Mouse (Mus musculus) hindbrain, postnatal 0 days (tissue): ENCODE data around the gene Gm10401. TPM values are rescaled to one million over a fixed set of nuclear protein-coding genes. Genes with fewer than 3 reads are reported as not detected.

ENCODE experiments used
- ATAC-seq: fragments of 200-750 bp; cut with Nextera tagmentation; 2 replicates; pipeline ENCODE4 v1.8.0; 2017; ENCODE audit warnings: mild to moderate bottlenecking, moderate TSS enrichment, moderate library complexity
- DNase-seq: peaks from one replicate; pipeline ENCODE4 v3.0.0-alpha.2; 2015; ENCODE audit warnings: low spot score
- H3K27ac ChIP-seq: fragments of 300-500 bp; sonication (generic); 2 replicates; pipeline ENCODE4 v1.5.1; 2014; ENCODE audit warnings: mild to moderate bottlenecking
- H3K27me3 ChIP-seq: fragments of 300-500 bp; sonication (generic); 2 replicates; pipeline ENCODE4 v1.6.1; 2014; ENCODE audit warnings: low read length, mixed read lengths; ENCODE audit not compliant: insufficient read depth
- H3K36me3 ChIP-seq: fragments of 300-500 bp; sonication (generic); 2 replicates; pipeline ENCODE4 v1.6.1; 2014; ENCODE audit warnings: low read length, mixed read lengths; ENCODE audit not compliant: insufficient read depth
- H3K4me1 ChIP-seq: fragments of 300-500 bp; sonication (generic); 2 replicates; pipeline ENCODE4 v1.6.1; 2014; ENCODE audit warnings: antibody characterized with exemption, low read length, mixed read lengths; ENCODE audit not compliant: insufficient read depth
- H3K4me2 ChIP-seq: fragments of 300-500 bp; sonication (generic); 2 replicates; pipeline ENCODE4 v1.6.1; 2014; ENCODE audit warnings: low read depth, mild to moderate bottlenecking, low read length, moderate library complexity, mixed read lengths
- H3K4me3 ChIP-seq: fragments of 300-500 bp; sonication (generic); 2 replicates; pipeline ENCODE4 v1.5.1; 2014; ENCODE audit warnings: low read length
- H3K9ac ChIP-seq: fragments of 300-500 bp; sonication (generic); replicated peaks from 2 replicates; pipeline ENCODE4 v1.6.1; 2014; ENCODE audit warnings: mild to moderate bottlenecking, low read length, moderate library complexity, mixed read lengths
- H3K9me3 ChIP-seq: fragments of 300-500 bp; sonication (generic); 2 replicates; pipeline ENCODE4 v1.6.1; 2016; ENCODE audit warnings: low read length, mixed read lengths
- CTCF ChIP-seq: IDR thresholded peaks from 2 replicates; pipeline ENCODE4 v1.5.1; 2016; ENCODE audit warnings: antibody characterized with exemption, control low read depth, low read depth
- WGBS: fragments of 180-500 bp; shearing (Covaris S2); extraction: QIAGEN DNeasy Blood & Tissue Kit; methylation state at CpG from one replicate; pipeline ENCODE4 v1.1.7; 2014; 5-methylcytosine and 5-hydroxymethylcytosine counted together
- polyA plus RNA-seq: library from polyadenylated mRNA; unstranded; fragments of >200 nt; fragmentation: Nextera tagmentation; extraction: Ambion mirVana; gene quantifications from 2 replicates; pipeline ENCODE4 v1.2.1, GENCODE M21; 2015
- total RNA-seq: library from RNA; depleted of rRNA; stranded (reverse); fragments of >200 nt; gene quantifications from 2 replicates; pipeline ENCODE4 v1.2.3, GENCODE M21; 2014; rRNA removed

Gene Gm10401
- total and polyA plus RNA-seq, 2 experiments from 2014 or later: 38.5 TPM; not detected in 1

GRCm38 (mm10) chr5:115053791-115054396 is 44.2 kb downstream of the Gm10401 start:
- no peaks in the 10 kb centered on the region for H3K27me3 ChIP-seq
- DNase-seq (no peak), ATAC-seq (no peak)
- H3K9ac ChIP-seq: no peak overlapping the region
- no peaks in the 10 kb centered on the region for H3K9me3 ChIP-seq
- H3K4me1 ChIP-seq: no peaks in the 10 kb centered on the region
- H3K36me3 ChIP-seq: no peaks in the 10 kb centered on the region
- no peak overlapping the region for H3K4me3 ChIP-seq
- H3K4me2 ChIP-seq: no peak overlapping the region
- TF ChIP-seq CTCF: no peak
- WGBS: 91% methylated on average over 22 of the region's 22 CpGs
- no peak overlapping the region for H3K27ac ChIP-seq

GRCm38 (mm10) chr5:115052546-115052945 is 45.5 kb downstream of the Gm10401 start:
- no peak overlapping the region for H3K9ac ChIP-seq
- H3K36me3 ChIP-seq: no peaks in the 10 kb centered on the region
- no peaks in the 10 kb centered on the region for H3K27me3 ChIP-seq
- no peak overlapping the region for H3K27ac ChIP-seq
- no peaks in the 10 kb centered on the region for H3K4me1 ChIP-seq
- no peak overlapping the region for H3K4me2 ChIP-seq
- 77% methylated on average over 8 of the region's 8 CpGs for WGBS
- H3K9me3 ChIP-seq: no peaks in the 10 kb centered on the region
- no peak for ATAC-seq
- no peak for TF ChIP-seq CTCF
- H3K4me3 ChIP-seq: no peak overlapping the region
- no peak for DNase-seq

- Histone ChIP-seq H3K9ac (no peak overlapping the region), H3K36me3 (no peaks in the 10 kb centered on the region), H3K27ac (no peak overlapping the region), H3K4me3 (no peak overlapping the region), H3K27me3 (no peaks in the 10 kb centered on the region), H3K4me2 (no peak overlapping the region), H3K4me1 (no peaks in the 10 kb centered on the region), H3K9me3 (no peaks in the 10 kb centered on the region)
- WGBS: 89% methylated on average over 6 of the region's 6 CpGs
- DNase-seq (no peak), ATAC-seq (no peak)
- TF ChIP-seq CTCF: no peak
Measured at GRCm38 (mm10) chr5:115050776-115051175, 47.3 kb downstream of the Gm10401 start.

GRCm38 (mm10) chr5:115049692-115050091 is 48.4 kb downstream of the Gm10401 start:
- no peak overlapping the region for H3K4me3 ChIP-seq
- no peak for TF ChIP-seq CTCF
- ATAC-seq (no peak), DNase-seq (no peak)
- WGBS: 89% methylated on average over 6 of the region's 6 CpGs
- no peaks in the 10 kb centered on the region for H3K27me3 ChIP-seq
- H3K9ac ChIP-seq: no peak overlapping the region
- no peak overlapping the region for H3K4me2 ChIP-seq
- no peaks in the 10 kb centered on the region for H3K9me3 ChIP-seq
- H3K36me3 ChIP-seq: no peaks in the 10 kb centered on the region
- no peak overlapping the region for H3K27ac ChIP-seq
- H3K4me1 ChIP-seq: no peaks in the 10 kb centered on the region

Other genes starting within 250 kb of the Gm10401 start
- not detected in 2 replicates for gene 4930519G04Rik, start 244.6 kb downstream of the Gm10401 start, total RNA-seq
- not detected in 2 replicates for gene 4930519G04Rik, start 244.6 kb downstream of the Gm10401 start, polyA plus RNA-seq
- gene Gm9936, start 239.6 kb downstream of the Gm10401 start, total RNA-seq: 3.5 and 3.9 TPM in 2 replicates
- gene Gm9936, start 239.6 kb downstream of the Gm10401 start, polyA plus RNA-seq: 2.4 and 2.8 TPM in 2 replicates
- 6.3 and 6.9 TPM in 2 replicates for gene Oasl2, start 201.4 kb downstream of the Gm10401 start, total RNA-seq
- 4.7 and 6.1 TPM in 2 replicates for gene Oasl2, start 201.4 kb downstream of the Gm10401 start, polyA plus RNA-seq
- 0.63 and 1.0 TPM in 2 replicates for gene Oasl1, start 175.1 kb downstream of the Gm10401 start, total RNA-seq
- 0.25 and 0.32 TPM in 2 replicates for gene Oasl1, start 175.1 kb downstream of the Gm10401 start, polyA plus RNA-seq
- gene 2210016L21Rik, start 156.1 kb downstream of the Gm10401 start, total RNA-seq: 51.5 and 53.0 TPM in 2 replicates
- 178 and 204 TPM in 2 replicates for gene 2210016L21Rik, start 156.1 kb downstream of the Gm10401 start, polyA plus RNA-seq
- not detected in 2 replicates for gene Hnf1a, start 127.2 kb downstream of the Gm10401 start, total RNA-seq
- 0.05 TPM in 2 replicates for gene Hnf1a, start 127.2 kb downstream of the Gm10401 start, polyA plus RNA-seq
- 136 and 147 TPM in 2 replicates for gene Sppl3, start 87.2 kb downstream of the Gm10401 start, total RNA-seq
- gene Sppl3, start 87.2 kb downstream of the Gm10401 start, polyA plus RNA-seq: 30.1 and 31.1 TPM in 2 replicates
- gene Acads, start 21.1 kb upstream of the Gm10401 start, total RNA-seq: 30.3 and 32.5 TPM in 2 replicates
- gene Acads, start 21.1 kb upstream of the Gm10401 start, polyA plus RNA-seq: 22.1 and 25.3 TPM in 2 replicates
- gene Unc119b, start 36.7 kb upstream of the Gm10401 start, total RNA-seq: 27.0 and 32.1 TPM in 2 replicates
- gene Unc119b, start 36.7 kb upstream of the Gm10401 start, polyA plus RNA-seq: 22.5 and 23.4 TPM in 2 replicates
- 65.5 and 80.9 TPM in 2 replicates for gene Mlec, start 59.9 kb upstream of the Gm10401 start, total RNA-seq
- 15.5 and 20.6 TPM in 2 replicates for gene Mlec, start 59.9 kb upstream of the Gm10401 start, polyA plus RNA-seq
- gene Cabp1, start 96.1 kb upstream of the Gm10401 start, total RNA-seq: 21.4 and 34.6 TPM in 2 replicates
- gene Cabp1, start 96.1 kb upstream of the Gm10401 start, polyA plus RNA-seq: 20.9 and 23.6 TPM in 2 replicates
- 28.8 and 55.6 TPM in 2 replicates for gene Pop5, start 137.5 kb upstream of the Gm10401 start, total RNA-seq
- 99.1 and 99.3 TPM in 2 replicates for gene Pop5, start 137.5 kb upstream of the Gm10401 start, polyA plus RNA-seq
- 108 and 112 TPM in 2 replicates for gene Rnf10, start 174.6 kb upstream of the Gm10401 start, total RNA-seq
- gene Rnf10, start 174.6 kb upstream of the Gm10401 start, polyA plus RNA-seq: 141 and 145 TPM in 2 replicates
- gene Coq5, start 181.4 kb upstream of the Gm10401 start, total RNA-seq: 30.5 and 31.4 TPM in 2 replicates
- 47.1 and 47.5 TPM in 2 replicates for gene Coq5, start 181.4 kb upstream of the Gm10401 start, polyA plus RNA-seq
- 184 and 239 TPM in 2 replicates for gene Dynll1, start 202.7 kb upstream of the Gm10401 start, total RNA-seq
- 1,016 and 1,030 TPM in 2 replicates for gene Dynll1, start 202.7 kb upstream of the Gm10401 start, polyA plus RNA-seq
- gene Srsf9, start 228.9 kb upstream of the Gm10401 start, total RNA-seq: 42.5 and 47.5 TPM in 2 replicates
- gene Srsf9, start 228.9 kb upstream of the Gm10401 start, polyA plus RNA-seq: 119 and 127 TPM in 2 replicates
- 22.4 and 25.1 TPM in 2 replicates for gene Gatc, start 242.9 kb upstream of the Gm10401 start, total RNA-seq
- 27.5 and 32.1 TPM in 2 replicates for gene Gatc, start 242.9 kb upstream of the Gm10401 start, polyA plus RNA-seq
- gene Triap1, start 242.9 kb upstream of the Gm10401 start, total RNA-seq: 12.4 and 18.4 TPM in 2 replicates
- 59.2 and 61.6 TPM in 2 replicates for gene Triap1, start 242.9 kb upstream of the Gm10401 start, polyA plus RNA-seq